In genomic region chr17:5316489-5316888, GRCm38 (mm10) we compare ENCODE assay signal across 12 mouse cellular contexts.
DNase-seq lines count a peak whose midpoint lies in the region; ATAC-seq and TF ChIP-seq lines count a peak whose summit lies in the region.
"Had no signal": no experiment of that assay in that cellular context is flagged by ENCODE, and none has a peak within 500 bp of the region (broad histone marks: within the 10 kb centered on the region; RNA-seq: fewer than 3 reads in every experiment).

No protein-coding gene starts in this region.

- TF ChIP-seq POLR2A in cerebellum, adult 2 months (IDR thresholded peaks at IDR 0.05; ENCODE audit: borderline replicate concordance, insufficient read depth, low read length) = no peak

- TF ChIP-seq EP300 in liver, embryonic 14.5 days (IDR thresholded peaks at IDR 0.05; ENCODE audit: low read depth) = no peak
- TF ChIP-seq EP300 in liver, postnatal 0 days (IDR thresholded peaks at IDR 0.05; ENCODE audit: low read depth) = no peak

- no peak overlapping the region for H3K9ac ChIP-seq in liver, embryonic 14.5 days (replicated peaks)
- H3K9ac ChIP-seq in liver, embryonic 12.5 days = no peak overlapping the region
- H3K9ac ChIP-seq in ES-E14 (ENCODE audit: insufficient read depth, low read depth, low read length, poor library complexity, severe bottlenecking) = no peak overlapping the region
- no peak overlapping the region for H3K9ac ChIP-seq in liver, postnatal 0 days (replicated peaks)
- H3K9ac ChIP-seq: limb, embryonic 12.5 days had no signal

- no peak for DNase-seq in cerebellum, adult 2 months
- DNase-seq in liver, embryonic 14.5 days (ENCODE audit: low read depth in 3 of 3, low spot score in 3 of 3) = no peak
- DNase-seq in ES-E14 (ENCODE audit: low read depth, low spot score) = no peak
- no peak for DNase-seq in liver, postnatal 0 days
- DNase-seq in adrenal gland, adult 2 months = no peak
- DNase-seq in urinary bladder, postnatal 4 days (ENCODE audit: low spot score in 2 of 2) = no peak
- DNase-seq: cerebellum, adult 18-20 months; thymus, postnatal 36 days had no signal

- peak; percentile 30 for TF ChIP-seq CTCF in cerebellum, adult 2 months (IDR thresholded peaks at IDR 0.05; ENCODE audit: borderline replicate concordance, insufficient read depth, low read depth, low read length)
- peak; percentile 57 for TF ChIP-seq CTCF in liver, embryonic 14.5 days (IDR thresholded peaks at IDR 0.05; ENCODE audit: low read depth)
- TF ChIP-seq CTCF in liver, postnatal 0 days (IDR thresholded peaks at IDR 0.05; ENCODE audit: low read depth) = peak; percentile 54

- H3K27ac ChIP-seq in cerebellum, adult 2 months (ENCODE audit: insufficient read depth, low read length) = no peak overlapping the region
- no peak overlapping the region for H3K27ac ChIP-seq in liver, embryonic 14.5 days
- H3K27ac ChIP-seq in liver, embryonic 12.5 days = no peak overlapping the region
- no peak overlapping the region for H3K27ac ChIP-seq in ES-E14 (ENCODE audit: insufficient read depth, low read depth, low read length, poor library complexity, severe bottlenecking)
- no peak overlapping the region for H3K27ac ChIP-seq in liver, postnatal 0 days (ENCODE audit: low read depth)
- H3K27ac ChIP-seq: limb, embryonic 12.5 days had no signal

- in situ Hi-C loops in ES-E14 (cut with MboI; ENCODE audit: low sequenced_read_pairs in 2 of 2, unreplicated experiment in 2 of 2) = no loop called here

- no peak for ATAC-seq in cerebellum, adult (ENCODE audit: insufficient number of reproducible peaks, low FRiP score, low TSS enrichment)
- no peak for ATAC-seq in liver, embryonic 14.5 days (ENCODE audit: insufficient read depth)
- no peak for ATAC-seq in liver, embryonic 12.5 days
- ATAC-seq in liver, postnatal 0 days = peak; percentile 45

- H3K36me3 ChIP-seq in liver, embryonic 14.5 days (replicated peaks; ENCODE audit: control insufficient read depth, insufficient read depth, low read depth) = no peaks in the 10 kb centered on the region; the same call in 1 of the 2 replicates
- H3K36me3 ChIP-seq in liver, embryonic 12.5 days = peaks cover 52% of the 10 kb centered on the region
- H3K36me3 ChIP-seq in ES-E14 (ENCODE audit: control insufficient read depth, insufficient read depth, low read length, poor library complexity, severe bottlenecking) = peaks cover 9% of the 10 kb centered on the region; the same call in 1 of the 2 replicates
- H3K36me3 ChIP-seq in liver, postnatal 0 days (replicated peaks; ENCODE audit: insufficient read depth, low read length) = peaks cover 36% of the 10 kb centered on the region

- peaks cover 4% of the 10 kb centered on the region for H3K4me1 ChIP-seq in cerebellum, adult 2 months (ENCODE audit: control insufficient read depth, insufficient read depth, low read length)
- H3K4me1 ChIP-seq in liver, embryonic 14.5 days (replicated peaks; ENCODE audit: control insufficient read depth in 2 of 2, insufficient read depth in 2 of 2, low read length in 1 of 2) = no peaks in the 10 kb centered on the region
- no peaks in the 10 kb centered on the region for H3K4me1 ChIP-seq in liver, embryonic 12.5 days
- H3K4me1 ChIP-seq in ES-E14 (ENCODE audit: control insufficient read depth in 2 of 2, insufficient read depth in 2 of 2, low read length in 2 of 2, poor library complexity in 1 of 2) = no peaks in the 10 kb centered on the region; a peak in 1 of 4 replicates
- no peaks in the 10 kb centered on the region for H3K4me1 ChIP-seq in liver, postnatal 0 days (ENCODE audit: insufficient read depth)
- H3K4me1 ChIP-seq: limb, embryonic 12.5 days had no signal

- WGBS in cerebellum, adult 2 months = 90% methylated on average over 7 of the region's 7 CpGs
- WGBS in liver, embryonic 14.5 days (ENCODE audit: insufficient replicate concordance) = 35% methylated on average over 7 of the region's 7 CpGs
- 61% methylated on average over 7 of the region's 7 CpGs for WGBS in liver, embryonic 12.5 days (ENCODE audit: insufficient replicate concordance)
- WGBS in liver, postnatal 0 days (ENCODE audit: insufficient replicate concordance) = 47% methylated on average over 7 of the region's 7 CpGs

- no peaks in the 10 kb centered on the region for H3K9me3 ChIP-seq in liver, embryonic 14.5 days (ENCODE audit: control insufficient read depth, low read length)
- H3K9me3 ChIP-seq in liver, embryonic 12.5 days (replicated peaks) = no peaks in the 10 kb centered on the region
- no peaks in the 10 kb centered on the region for H3K9me3 ChIP-seq in ES-E14 (ENCODE audit: control insufficient read depth, insufficient read depth, low read depth, low read length)
- no peaks in the 10 kb centered on the region for H3K9me3 ChIP-seq in liver, postnatal 0 days (ENCODE audit: low read length)
- H3K9me3 ChIP-seq: limb, embryonic 12.5 days had no signal

- no peaks in the 10 kb centered on the region for H3K27me3 ChIP-seq in cerebellum, adult 2 months (ENCODE audit: control insufficient read depth, insufficient read depth, low read length)
- no peaks in the 10 kb centered on the region for H3K27me3 ChIP-seq in liver, embryonic 14.5 days (ENCODE audit: control insufficient read depth, insufficient read depth, low read length)
- no peaks in the 10 kb centered on the region for H3K27me3 ChIP-seq in liver, embryonic 12.5 days (replicated peaks)
- H3K27me3 ChIP-seq in liver, postnatal 0 days (ENCODE audit: insufficient read depth, low read length) = no peaks in the 10 kb centered on the region
- H3K27me3 ChIP-seq: limb, embryonic 12.5 days had no signal

- no peak overlapping the region for H3K4me3 ChIP-seq in cerebellum, adult 2 months (replicated peaks; ENCODE audit: insufficient read depth, low read depth, low read length)
- no peak overlapping the region for H3K4me3 ChIP-seq in liver, embryonic 14.5 days (ENCODE audit: insufficient read depth in 1 of 2, low read depth in 2 of 2, low read length in 2 of 2)
- no peak overlapping the region for H3K4me3 ChIP-seq in liver, embryonic 12.5 days
- no peak overlapping the region for H3K4me3 ChIP-seq in ES-E14 (ENCODE audit: insufficient read depth in 1 of 2, low read depth in 1 of 2, low read length in 2 of 2, poor library complexity in 1 of 2, severe bottlenecking in 1 of 2)
- no peak overlapping the region for H3K4me3 ChIP-seq in liver, postnatal 0 days (ENCODE audit: low read depth, low read length)
- H3K4me3 ChIP-seq: limb, embryonic 12.5 days had no signal

- H3K4me2 ChIP-seq in liver, embryonic 14.5 days (ENCODE audit: low read depth) = no peak overlapping the region
- H3K4me2 ChIP-seq in liver, embryonic 12.5 days = no peak overlapping the region
- no peak overlapping the region for H3K4me2 ChIP-seq in liver, postnatal 0 days (ENCODE audit: low read depth, low read length)
- H3K4me2 ChIP-seq: heart, embryonic 11.5 days; limb, embryonic 12.5 days had no signal

TF ChIP-seq in ES-E14, 5 proteins besides CTCF, POLR2A, EP300 and RAD21:
- TF ChIP-seq HCFC1 (IDR thresholded peaks at IDR 0.05; ENCODE audit: borderline replicate concordance, insufficient read depth, low read length) (no peak), ZNF384 (IDR thresholded peaks at IDR 0.05; ENCODE audit: low read depth, low read length) (no peak), ZC3H11A (IDR thresholded peaks at IDR 0.05; ENCODE audit: borderline replicate concordance, low read depth, low read length) (peak; percentile 15; the same call in 1 of the 2 replicates)
